Mouse (Mus musculus): ENCODE measurements around the gene Tmem139.

Gene Tmem139

DNA sequence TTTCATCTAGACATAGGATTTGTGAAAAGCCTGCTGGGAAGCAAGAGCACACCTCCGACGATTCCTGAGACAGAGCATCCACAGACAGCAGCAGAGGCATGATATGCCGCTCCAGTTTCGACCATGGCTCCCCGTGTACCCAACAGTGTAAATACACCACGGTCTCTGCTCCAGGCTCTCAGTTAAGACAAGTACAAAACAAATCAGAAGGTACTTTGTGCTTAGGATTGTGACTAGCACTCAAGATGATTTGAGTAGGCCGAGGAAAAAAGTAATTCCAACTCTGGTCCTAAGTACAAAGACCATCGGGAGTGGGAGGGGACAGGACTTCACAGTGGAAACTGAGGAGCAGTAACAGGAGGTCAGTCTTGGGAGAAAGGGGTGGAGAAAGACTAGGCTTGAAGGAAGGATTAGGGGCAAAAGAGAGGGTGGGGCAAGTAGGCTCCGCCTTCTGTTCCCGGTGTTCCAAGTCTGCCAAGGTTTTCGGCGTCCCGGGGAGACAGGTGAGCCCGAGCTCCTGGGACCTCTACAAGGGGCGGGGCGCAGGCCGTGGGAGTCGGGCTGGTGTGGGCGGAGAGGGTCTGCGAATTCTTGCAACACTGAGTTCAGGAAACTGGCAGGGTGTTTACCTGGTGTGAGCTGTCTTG lies at the start of gene Tmem139:
Tmem139 (plus strand) TSS at position 447 of the 647 bp plus-strand sequence.
- DNase-seq (ENCODE audit: low spot score in 2 of 2) = no peak

DNA sequence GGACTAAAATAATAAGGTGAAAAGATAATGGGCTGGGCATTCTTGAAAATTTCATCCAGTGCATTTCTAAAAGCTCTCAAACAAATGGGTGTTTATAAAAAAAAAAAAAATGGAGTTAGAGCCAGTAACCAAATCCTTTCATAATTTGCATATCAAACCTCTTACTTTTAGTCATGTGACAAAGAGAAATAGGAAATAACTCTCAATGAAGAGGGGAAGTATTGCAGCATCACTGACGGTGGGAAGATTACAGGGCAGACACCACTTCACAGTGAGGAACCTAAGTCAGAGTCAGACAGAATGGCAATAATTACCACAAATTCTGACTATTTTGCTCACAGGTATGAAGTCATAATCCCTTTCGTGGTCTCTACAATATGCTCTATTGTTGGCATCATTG lies 46.7 kb upstream of the Tmem139 start, which contains the start of gene Tas2r144:
Tas2r144 (plus strand) TSS at position 301 of the 400 bp plus-strand sequence.
- DNase-seq (ENCODE audit: low spot score in 2 of 2) = no peak

DNA sequence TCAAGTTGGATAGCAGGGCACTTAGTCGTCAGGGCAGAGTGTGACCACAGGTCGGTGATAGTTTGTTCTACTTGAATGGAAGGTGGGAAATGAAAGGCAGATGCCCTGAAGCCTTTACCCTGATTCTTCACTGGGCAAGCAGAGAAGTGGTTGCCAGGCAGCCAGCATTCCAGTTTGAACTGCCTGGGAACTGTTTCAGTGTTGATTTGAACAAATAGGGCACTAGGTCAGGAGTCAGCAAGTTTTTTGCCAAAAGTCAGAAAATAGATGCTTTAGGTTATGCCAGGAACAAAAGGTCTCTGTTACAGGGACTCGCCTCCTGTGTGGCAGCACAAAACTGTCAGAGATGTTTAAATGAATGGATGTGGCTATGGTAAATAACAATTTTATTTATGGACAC lies 39.5 kb upstream of the Tmem139 start:
- DNase-seq (ENCODE audit: low spot score in 2 of 2) = peak in 1 of 2 experiments; percentile 3

DNA sequence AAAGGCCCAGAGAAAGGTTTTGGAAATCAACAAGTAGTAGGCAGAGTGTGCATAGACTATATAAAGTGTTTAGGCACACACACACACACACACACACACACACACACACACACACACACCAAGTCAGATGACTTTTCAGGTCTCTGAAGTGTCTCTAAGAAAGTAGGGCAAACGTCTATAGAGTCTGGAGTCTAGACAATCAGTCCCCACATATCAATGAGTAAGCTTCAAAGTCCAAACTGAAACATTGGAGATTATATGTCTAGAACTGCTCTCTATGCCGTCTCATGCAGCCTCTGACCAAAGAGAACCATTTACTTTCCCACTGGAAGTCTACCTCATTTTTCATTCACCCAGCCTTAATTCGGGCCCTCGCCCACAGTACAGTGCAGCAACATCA lies 36.7 kb upstream of the Tmem139 start:
- no peak for DNase-seq (ENCODE audit: low spot score in 2 of 2)

DNA sequence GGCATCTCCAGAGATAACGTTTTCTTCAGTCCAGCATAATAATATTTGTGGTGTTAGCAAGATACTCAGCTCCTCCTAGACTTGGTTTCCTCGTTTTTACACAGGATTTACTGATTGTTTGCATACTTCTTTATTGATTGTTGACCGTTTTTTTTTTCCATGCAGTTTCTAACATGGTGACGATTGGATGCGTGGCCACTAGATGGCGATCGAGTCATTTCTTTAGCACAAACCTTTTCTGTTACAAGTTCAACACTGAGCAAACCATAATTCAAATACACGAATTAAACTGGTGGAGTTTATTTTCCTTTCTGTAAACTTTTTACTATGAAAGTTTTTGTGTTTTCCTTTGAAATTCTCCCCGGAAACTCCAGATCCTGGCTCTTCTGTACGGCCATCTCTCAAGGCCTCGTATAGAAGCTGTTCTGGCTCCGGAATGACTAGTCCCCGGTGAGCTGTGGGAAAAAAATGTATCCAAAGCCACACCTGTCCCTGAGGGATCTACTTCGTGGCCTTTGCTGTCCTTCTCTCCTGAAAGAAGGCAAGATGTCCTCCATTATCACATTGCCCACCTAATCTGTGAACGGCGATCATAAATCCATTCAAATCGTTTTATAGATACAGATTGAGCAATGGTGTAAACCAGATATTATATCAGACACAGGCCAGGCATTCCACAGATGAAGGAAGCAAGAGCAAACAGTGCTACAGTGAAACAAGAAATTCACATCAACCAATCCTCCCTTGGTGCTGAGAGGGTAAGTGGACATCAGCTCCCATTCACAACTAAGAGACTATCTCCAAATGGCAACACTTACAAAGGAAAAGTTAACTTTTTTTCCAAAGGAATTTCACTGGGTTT lies 34.3 kb upstream of the Tmem139 start:
- DNase-seq (ENCODE audit: low spot score in 2 of 2) = peak; percentile 35 to 61

DNA sequence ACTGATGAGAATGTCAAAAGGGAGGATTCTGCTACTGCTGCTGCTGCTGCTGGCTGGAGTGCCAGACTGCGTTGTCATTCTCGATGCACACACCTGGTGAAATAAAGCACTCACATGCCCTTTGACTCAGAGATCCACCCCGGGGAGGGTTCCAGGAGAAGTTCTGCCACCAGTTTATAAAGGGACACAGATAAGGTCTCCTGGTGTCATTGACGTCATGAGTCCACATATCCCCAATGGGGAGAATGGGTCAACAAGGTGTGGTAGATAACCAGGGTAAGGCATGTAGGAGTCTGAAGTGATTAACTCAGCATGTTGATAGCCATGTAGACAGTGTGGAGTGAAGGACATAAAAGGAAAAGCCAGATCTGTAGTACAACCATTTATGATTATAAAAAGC lies 32.2 kb upstream of the Tmem139 start:
- no peak for DNase-seq (ENCODE audit: low spot score in 2 of 2)

DNA sequence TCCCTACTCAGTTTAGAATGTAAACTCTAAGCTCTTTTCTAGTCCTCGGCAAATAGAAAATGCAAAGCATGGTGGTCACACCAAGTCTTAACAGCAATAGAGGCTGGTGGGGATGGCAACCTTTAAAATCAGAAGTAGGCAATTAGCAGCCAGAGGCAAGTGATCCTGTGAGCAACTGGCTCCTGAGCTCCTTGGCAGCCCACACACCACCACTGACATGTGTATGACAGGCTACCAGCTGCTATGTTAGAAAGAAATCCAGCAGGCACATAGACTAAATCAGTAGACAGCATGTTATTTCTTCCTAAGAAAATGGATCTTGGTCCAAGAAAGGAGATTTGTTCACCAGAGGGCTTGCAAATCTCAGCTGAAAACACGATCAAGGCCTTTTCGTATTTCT lies 30.6 kb upstream of the Tmem139 start:
- no peak for DNase-seq (ENCODE audit: low spot score in 2 of 2)

DNA sequence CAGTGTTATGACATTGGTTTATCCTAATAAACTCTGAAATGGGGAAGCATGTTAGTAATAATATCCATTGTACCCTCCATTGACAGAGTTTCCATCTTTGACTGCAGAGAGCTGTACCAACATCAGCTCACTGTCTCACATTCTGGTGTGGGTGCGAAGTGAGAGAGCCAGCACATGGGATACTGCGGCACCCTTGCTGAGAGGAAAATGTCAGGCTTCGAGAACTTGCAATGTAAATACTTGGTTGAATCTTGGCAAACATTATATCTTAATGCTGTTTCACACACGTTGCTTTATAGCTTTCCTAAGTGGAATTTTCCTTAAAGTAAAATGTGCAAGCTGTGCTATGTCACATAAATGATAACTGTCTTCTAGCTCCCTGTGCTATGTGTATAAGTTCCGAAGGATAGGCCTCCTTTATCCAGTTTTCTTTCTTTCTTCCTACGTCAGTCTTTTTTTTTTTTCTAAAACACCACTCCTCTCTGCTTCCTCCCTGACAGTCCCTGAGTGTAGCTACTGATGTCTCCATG lies 24.4 kb upstream of the Tmem139 start:
- no peak for DNase-seq (ENCODE audit: low spot score in 2 of 2)

DNA sequence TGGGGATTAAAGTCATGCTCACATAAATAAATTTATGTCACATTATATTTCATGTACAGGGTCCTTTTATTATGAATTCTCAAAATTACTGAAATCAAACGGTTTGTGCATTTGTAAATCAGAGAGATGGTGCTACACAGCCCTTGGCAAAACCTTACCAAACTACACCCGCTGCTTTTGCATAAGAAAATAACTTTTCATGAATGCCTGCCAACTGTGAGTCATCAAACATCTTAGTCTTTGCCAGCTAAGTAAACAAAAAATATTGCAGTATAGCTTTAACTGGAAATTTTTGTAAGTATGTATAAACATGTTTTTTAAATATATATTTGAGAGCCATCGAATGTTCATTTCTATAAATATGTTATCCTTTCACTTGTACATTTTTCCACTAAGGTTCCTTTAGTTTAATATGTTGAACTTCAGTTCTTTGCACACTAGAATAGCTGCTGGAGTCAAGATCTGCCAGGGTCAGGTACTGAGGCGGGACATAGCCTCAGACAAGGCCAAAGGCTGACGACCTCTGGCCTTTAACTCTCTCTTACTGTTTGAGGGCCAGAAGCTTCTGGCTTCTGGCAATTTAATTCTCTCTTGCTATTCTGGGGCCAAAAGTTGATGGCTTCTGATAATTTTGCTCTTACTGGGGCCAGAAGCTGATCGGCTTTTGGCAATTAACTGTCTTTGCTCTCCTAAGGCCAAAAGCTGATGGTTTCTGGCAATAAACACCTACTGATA lies 20.3 kb upstream of the Tmem139 start:
- no peak for DNase-seq (ENCODE audit: low spot score in 2 of 2)

DNA sequence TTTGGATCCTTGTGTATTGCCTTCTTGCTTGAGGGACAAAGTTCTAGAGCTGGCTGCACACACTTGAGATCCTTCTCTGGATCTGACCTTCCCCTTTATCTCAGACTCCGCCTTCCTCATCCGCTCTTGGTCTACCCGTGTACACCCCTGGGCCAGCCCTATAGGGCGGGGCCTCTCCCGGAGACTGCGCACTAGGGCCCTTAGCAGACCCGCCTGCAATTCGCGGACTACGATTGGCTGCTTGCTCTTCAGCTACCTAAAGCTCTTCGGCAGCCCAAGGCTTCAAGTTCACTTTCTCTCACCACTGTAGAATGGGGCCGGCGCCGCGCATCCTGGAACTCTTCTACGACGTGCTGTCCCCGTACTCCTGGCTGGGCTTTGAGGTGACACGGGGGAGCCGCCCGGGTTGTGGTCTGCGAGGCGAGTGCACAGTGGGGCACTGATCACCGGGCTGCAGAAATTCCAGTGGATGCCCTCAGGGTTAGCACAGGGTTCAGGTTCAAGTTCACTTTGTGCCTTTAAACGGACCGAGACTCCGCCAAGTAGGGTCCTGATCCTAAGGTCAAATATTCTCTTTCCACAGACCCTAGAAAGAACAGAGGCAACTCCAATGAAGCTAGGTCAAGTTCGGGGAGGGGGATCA lies 15.9 kb upstream of the Tmem139 start, which contains the start of gene Gstk1:
Gstk1 (plus strand) TSS at position 225 of the 643 bp plus-strand sequence.
- DNase-seq (ENCODE audit: low spot score in 2 of 2) = peak; percentile 40 to 47

DNA sequence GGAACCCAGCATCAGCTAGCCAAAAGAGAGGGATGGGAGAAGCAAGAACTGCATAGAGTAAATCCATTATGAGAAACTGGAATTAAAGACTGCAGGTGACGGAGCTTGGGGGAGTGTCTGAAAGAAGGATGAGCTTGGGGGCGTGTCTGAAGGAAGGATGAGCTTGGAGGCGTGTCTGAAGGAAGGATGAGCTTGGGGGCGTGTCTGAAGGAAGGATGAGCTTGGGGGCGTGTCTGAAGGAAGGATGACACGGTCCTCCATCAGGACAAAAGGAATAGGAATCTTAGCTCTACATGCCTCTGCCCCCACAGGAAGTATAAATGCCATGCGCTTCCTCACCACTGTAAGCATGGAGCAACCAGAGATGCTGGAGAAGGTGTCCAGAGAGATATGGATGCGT lies 14.6 kb upstream of the Tmem139 start:
- no peak for DNase-seq (ENCODE audit: low spot score in 2 of 2)

DNA sequence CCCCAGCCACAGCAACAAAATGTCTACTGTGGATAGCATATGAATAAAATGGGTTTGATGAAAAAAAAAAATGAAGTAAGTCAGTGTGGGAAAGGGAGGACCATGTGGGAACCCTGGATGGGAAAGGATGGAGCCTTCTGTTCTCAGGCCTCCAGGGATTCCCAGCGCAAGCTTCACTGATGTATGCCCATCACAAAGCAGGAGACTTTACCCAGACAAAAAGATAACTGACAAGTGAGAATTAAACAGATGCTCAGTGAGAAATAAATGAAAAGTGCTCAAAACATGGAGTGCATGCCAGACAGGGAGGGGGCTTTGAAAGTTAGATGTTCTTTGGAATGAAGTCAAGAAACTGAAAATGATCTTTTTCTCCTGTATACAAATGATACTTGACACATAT lies 13.8 kb upstream of the Tmem139 start:
- DNase-seq (ENCODE audit: low spot score in 2 of 2) = no peak

DNA sequence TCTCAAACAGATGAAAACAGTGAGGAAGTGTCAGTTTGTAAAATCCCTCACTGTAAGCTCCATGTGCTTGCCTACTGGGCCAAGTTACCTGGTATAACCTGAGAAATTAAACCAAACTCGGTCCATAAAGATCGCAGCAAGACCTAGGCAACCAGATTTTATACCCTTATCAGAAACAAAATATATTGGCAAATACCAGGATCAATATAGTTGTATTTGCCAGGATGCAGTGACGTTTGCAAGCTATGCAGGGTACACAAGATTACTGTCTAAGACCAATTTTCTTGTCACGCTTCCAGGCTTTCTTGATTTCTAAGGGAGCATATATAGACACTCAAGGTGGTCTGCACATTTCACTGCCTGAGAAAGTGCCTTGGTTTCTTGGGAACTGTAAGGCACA lies 10.0 kb upstream of the Tmem139 start:
- no peak for DNase-seq (ENCODE audit: low spot score in 2 of 2)

DNA sequence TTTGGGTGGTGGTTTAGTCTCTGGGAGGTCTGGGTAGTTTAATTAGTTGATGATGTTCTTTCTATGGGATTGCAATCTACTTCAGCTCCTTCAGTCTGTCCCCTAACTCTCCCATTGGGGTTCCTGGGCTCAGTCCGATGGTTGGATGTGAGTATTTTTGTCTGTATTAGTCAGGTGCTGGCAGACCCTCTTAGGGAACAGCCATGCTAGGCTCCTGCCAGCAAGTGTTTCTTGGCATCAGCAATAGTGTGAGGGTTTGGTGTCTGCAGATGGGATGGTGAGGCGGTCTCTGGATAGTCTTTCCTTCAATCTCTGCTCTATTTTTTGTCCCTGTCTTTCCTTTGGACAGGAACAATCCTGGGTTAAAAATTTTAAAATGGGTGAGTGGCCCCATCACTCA lies 8.7 kb upstream of the Tmem139 start:
- DNase-seq (ENCODE audit: low spot score in 2 of 2) = no peak

DNA sequence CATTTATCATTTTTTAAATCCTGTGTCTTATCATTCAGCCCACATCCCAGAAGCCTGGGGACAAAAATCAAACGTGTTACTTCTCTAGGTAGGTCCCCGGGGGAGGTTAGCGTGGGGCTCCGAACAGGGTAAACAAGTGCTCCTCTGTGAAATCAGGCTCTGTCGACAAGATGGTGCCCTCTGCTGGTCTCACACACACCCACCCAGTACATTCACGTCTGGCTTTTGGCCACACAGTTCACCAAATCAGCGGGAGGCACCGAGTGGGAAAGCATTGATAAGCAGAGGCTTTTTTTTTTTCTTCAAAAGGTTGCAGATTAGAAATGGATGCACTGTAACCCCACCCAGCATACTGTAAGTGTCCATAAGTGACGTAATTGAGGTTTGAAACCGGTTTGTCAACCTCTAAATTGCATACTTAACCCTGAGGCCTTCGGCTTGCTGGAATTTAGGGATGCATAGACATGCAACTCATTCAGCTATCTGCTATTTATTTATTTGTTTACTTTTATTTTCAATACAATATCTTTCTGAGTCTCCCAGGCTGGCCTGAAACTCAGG lies 4.4 kb upstream of the Tmem139 start:
- DNase-seq (ENCODE audit: low spot score in 2 of 2) = peak in 1 of 2 experiments; percentile 45

DNA sequence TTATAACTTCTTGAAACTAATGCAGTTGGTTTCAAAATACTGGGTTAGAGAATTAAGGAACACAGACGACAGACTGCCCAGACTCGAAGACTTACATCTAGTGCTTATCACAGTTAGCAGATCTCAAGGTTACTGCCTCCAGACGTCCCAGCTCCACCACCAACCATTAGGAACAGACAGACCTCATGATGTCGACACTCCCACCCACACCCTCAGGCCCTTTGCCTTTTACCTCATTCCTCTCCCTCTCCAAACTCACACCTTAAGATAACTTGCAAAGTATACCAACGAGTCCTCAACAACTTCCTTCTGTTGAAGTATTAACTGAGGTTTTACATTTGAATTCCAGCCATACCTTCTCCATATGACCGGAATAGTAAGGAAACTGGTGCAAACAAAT lies 1.3 kb upstream of the Tmem139 start:
- no peak for DNase-seq (ENCODE audit: low spot score in 2 of 2)

DNA sequence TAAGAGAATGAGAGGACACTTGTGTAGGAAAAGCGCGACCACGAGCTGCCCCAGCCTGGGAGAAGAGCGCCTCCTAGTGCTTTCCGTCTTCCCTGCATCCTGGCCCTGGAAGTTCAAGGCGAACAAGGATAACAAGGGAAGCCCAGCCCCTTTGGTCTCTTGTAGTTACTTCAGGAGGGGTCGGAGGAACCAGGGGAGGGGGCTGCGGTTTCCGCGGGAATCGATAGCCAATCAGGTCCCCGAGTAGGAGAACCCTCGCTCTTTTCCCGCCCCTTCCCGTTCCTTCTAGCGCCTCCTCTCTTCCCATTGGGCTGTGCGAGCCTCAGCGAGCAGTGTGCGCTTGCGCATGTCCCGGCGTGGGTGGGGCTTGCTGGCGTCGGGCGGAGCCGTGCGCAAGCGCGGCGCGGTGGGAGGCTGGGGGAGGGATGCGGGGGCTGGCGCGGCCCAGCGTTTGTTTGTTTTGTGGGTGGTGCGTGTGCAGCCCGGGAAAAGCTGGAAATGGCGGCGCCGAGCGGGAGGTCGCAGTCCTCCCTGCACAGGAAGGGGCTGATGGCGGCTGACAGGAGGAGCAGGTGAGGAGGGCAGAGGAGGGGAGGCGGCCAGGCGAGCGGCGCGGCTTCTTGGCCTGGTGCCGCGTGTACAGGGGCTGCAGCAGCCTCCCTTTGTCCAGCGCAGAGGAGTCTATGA lies 3.0 kb downstream of the Tmem139 start, which contains the start of gene Casp2:
Casp2 (plus strand) TSS at position 360 of the 687 bp plus-strand sequence.
- peak; percentile 95 to 98 for DNase-seq (ENCODE audit: low spot score in 2 of 2)

DNA sequence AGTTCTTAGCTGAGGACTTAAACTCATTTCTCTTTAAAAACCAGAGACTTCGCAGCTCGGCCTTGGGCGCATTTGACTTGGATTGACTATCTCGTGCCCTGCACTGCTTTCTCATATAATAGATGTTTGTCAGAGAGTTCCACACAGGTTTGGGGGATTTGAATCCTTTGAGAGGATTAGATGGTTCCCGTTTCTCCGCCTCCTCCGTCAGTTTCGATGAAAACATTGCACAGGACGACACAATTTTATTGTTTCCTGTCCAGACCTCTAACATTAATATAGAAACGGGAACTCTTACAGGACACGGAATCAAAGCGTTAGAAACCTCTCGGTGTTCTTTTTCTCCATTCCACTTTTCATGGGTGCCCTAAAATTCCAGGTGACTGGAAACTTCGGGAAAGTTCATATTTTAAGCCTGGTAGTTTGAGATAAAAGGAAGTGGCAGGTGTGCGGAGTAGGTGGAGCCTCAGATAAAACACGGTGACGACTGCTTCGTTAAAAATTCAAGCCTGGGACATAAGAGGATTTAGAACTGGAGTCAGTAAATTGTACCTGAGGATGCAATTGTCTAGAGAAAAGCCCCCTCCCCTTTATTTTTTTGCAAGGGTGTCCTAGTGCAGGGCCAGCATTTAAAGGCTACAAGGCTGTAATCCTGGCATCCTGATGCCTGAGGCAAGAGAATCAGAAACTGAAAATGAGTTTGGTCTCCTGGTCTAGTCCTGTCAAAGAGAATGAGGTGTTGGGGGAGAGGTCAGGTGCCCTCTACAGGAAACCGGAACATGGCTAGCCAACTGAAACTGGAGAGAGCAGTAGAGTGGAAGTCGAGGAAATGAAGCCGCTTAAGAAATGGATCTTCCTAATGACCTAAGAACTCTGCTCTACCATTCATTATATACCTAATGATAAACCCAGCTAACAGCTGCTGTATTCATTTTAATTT lies 3.9 kb downstream of the Tmem139 start:
- no peak for DNase-seq (ENCODE audit: low spot score in 2 of 2)

DNA sequence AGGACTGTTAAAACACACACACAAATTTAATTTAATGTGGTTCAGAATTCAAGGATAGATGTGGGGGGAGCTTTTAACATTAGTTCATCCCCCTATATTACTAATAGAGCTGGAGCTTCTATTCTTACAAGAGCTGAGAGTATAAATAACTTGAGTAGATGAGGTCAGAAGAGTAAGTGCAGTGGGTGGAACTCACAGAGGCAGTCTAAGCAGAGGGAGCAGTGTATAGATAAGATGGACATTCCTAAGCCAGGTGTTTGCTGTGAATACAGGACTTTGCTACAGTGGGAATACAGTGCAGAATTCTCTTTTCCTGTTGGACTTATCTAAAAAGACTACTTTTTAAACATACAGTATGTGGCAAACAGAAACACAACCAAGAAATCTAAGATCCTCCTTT lies 9.0 kb downstream of the Tmem139 start:
- DNase-seq (ENCODE audit: low spot score in 2 of 2) = no peak
